Mouse (Mus musculus): ENCODE measurements around the gene Emc4. TPM values are rescaled to one million over a fixed set of nuclear protein-coding genes. Genes with fewer than 3 reads are reported as not detected.

Emc4 gene
- total RNA-seq (2021), result 10 to 100 TPM; 65.4 to 71.6 TPM
- long read RNA-seq, experiment 1, transcript Emc4-201 (5 exons, 983 nt), result major isoform, 63 of 65 reads
- long read RNA-seq, experiment 1, partial matches to known transcripts, result 1 of 65 reads
- long read RNA-seq, experiment 1, other reads (novel, unspliced or antisense), result 1 of 65 reads
- long read RNA-seq, experiment 2, transcript Emc4-201 (5 exons, 983 nt), result major isoform, 54 of 57 reads
- long read RNA-seq, experiment 2, partial matches to known transcripts, result 2 of 57 reads
- long read RNA-seq, experiment 2, other reads (novel, unspliced or antisense), result 1 of 57 reads

- peak; percentile 79 to 91 for DNase-seq (ENCODE audit: low spot score in 2 of 2)
These were observed at the start of gene Emc4 for GRCm38 (mm10) chr2:112367726-112368673. Emc4 (minus strand) TSS chr2:112368027.

GRCm38 (mm10) chr2:112407030-112407429, 39.2 kb upstream of the Emc4 start:
- DNase-seq (ENCODE audit: low spot score in 2 of 2), result no peak

- no peak for DNase-seq (ENCODE audit: low spot score in 2 of 2)
These were observed 28.8 kb upstream of the Emc4 start for GRCm38 (mm10) chr2:112396649-112397048.

GRCm38 (mm10) chr2:112393958-112394357, 26.1 kb upstream of the Emc4 start:
- no peak for DNase-seq (ENCODE audit: low spot score in 2 of 2)

GRCm38 (mm10) chr2:112392689-112393088, 24.9 kb upstream of the Emc4 start:
- DNase-seq (ENCODE audit: low spot score in 2 of 2), result no peak

GRCm38 (mm10) chr2:112391346-112392000, 23.6 kb upstream of the Emc4 start:
- no peak for DNase-seq (ENCODE audit: low spot score in 2 of 2)

GRCm38 (mm10) chr2:112390843-112391242, 23.0 kb upstream of the Emc4 start:
- DNase-seq (ENCODE audit: low spot score in 2 of 2), result no peak

GRCm38 (mm10) chr2:112381219-112381618, 13.4 kb upstream of the Emc4 start:
- no peak for DNase-seq (ENCODE audit: low spot score in 2 of 2)

GRCm38 (mm10) chr2:112380131-112380530, 12.3 kb upstream of the Emc4 start:
- no peak for DNase-seq (ENCODE audit: low spot score in 2 of 2)

- DNase-seq (ENCODE audit: low spot score in 2 of 2), result peak; percentile 92 to 96
These were observed 11.4 kb upstream of the Emc4 start, which contains the start of gene Katnbl1 for GRCm38 (mm10) chr2:112378973-112379898. Katnbl1 (plus strand) TSS chr2:112379211.

- no peak for DNase-seq (ENCODE audit: low spot score in 2 of 2)
These were observed 6.8 kb upstream of the Emc4 start for GRCm38 (mm10) chr2:112374610-112375009.

GRCm38 (mm10) chr2:112373141-112373540, 5.3 kb upstream of the Emc4 start:
- DNase-seq (ENCODE audit: low spot score in 2 of 2), result no peak

- peak in 1 of 2 experiments; percentile 45 for DNase-seq (ENCODE audit: low spot score in 2 of 2)
These were observed 2.1 kb upstream of the Emc4 start for GRCm38 (mm10) chr2:112369941-112370340.

GRCm38 (mm10) chr2:112367222-112367621, 605 bp downstream of the Emc4 start:
- peak in 1 of 2 experiments; percentile 12 for DNase-seq (ENCODE audit: low spot score in 2 of 2)

GRCm38 (mm10) chr2:112360781-112361169, 7.1 kb downstream of the Emc4 start:
- no peak for DNase-seq (ENCODE audit: low spot score in 2 of 2)

GRCm38 (mm10) chr2:112360012-112360780, 7.6 kb downstream of the Emc4 start:
- no peak for DNase-seq (ENCODE audit: low spot score in 2 of 2)

- DNase-seq (ENCODE audit: low spot score in 2 of 2), result no peak
These were observed 8.2 kb downstream of the Emc4 start for GRCm38 (mm10) chr2:112359611-112360010.

- DNase-seq (ENCODE audit: low spot score in 2 of 2), result no peak
These were observed 14.0 kb downstream of the Emc4 start for GRCm38 (mm10) chr2:112353685-112354455.

GRCm38 (mm10) chr2:112348246-112348645, 19.6 kb downstream of the Emc4 start:
- DNase-seq (ENCODE audit: low spot score in 2 of 2), result no peak

All from gastrocnemius, postnatal 4 days (tissue).